Mouse (Mus musculus) cortical plate, adult 2 months (tissue): ENCODE data around the gene Rsph6a. TPM values are rescaled to one million over a fixed set of nuclear protein-coding genes. Genes with fewer than 3 reads are reported as not detected.

ENCODE experiments used
- H3K27ac ChIP-seq: fragments of 200-500 bp; 2 replicates; pipeline ENCODE4 v1.5.1; 2012; ENCODE audit warnings: low read length, control low read depth, inconsistent platforms; ENCODE audit not compliant: insufficient read depth
- H3K4me1 ChIP-seq: fragments of 200-500 bp; 2 replicates; pipeline ENCODE4 v1.6.1; 2011; ENCODE audit warnings: low read length; ENCODE audit not compliant: control insufficient read depth, insufficient read depth
- H3K4me3 ChIP-seq: fragments of 200-500 bp; 2 replicates; pipeline ENCODE4 v1.5.1; 2011; ENCODE audit warnings: mild to moderate bottlenecking, low read length, control low read depth; ENCODE audit not compliant: insufficient read depth
- CTCF ChIP-seq: fragments of 200-500 bp; IDR thresholded peaks from 2 replicates; pipeline ENCODE4 v1.5.1; 2011; ENCODE audit warnings: mild to moderate bottlenecking, control low read depth, low read length; ENCODE audit not compliant: insufficient read depth; ENCODE audit errors: extremely low read depth
- POLR2A ChIP-seq: fragments of 200-500 bp; IDR thresholded peaks from 2 replicates; pipeline ENCODE4 v1.6.1; 2011; ENCODE audit warnings: mild to moderate bottlenecking, low read length, control low read depth; ENCODE audit not compliant: insufficient read depth; ENCODE audit errors: extremely low read depth
- polyA plus RNA-seq: library from polyadenylated mRNA; depleted of rRNA; stranded (reverse); fragments of >200 nt; gene quantifications from 2 replicates; pipeline ENCODE4 v1.2.3, GENCODE M21; 2012

Gene Rsph6a
- polyA plus RNA-seq, 1 experiment, result 0.10 TPM

DNA sequence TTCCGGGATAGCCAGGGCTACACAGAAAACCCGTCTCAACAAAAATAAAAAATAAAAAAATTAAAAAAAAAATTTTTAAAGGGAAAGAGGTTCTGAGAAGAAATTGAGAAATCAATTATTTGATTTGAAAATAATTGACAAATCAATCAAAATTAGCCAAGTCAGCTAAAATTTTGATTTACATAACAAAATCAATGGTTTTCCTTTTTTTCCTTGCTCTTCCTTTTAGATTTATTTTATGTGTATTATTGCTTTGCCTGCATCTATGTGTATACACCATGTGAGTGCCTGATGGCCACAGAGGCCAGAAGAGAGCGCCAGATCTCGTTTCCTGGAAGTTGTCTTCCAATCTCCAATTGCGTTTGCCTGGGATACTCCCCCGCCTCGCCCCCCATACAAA is 36.6 kb upstream of the Rsph6a start:
- H3K4me1 ChIP-seq, result no peaks in the 10 kb centered on the region
- H3K4me3 ChIP-seq, result no peak overlapping the region
- H3K27ac ChIP-seq, result no peak overlapping the region
- TF ChIP-seq POLR2A, result no peak
- no peak for TF ChIP-seq CTCF

DNA sequence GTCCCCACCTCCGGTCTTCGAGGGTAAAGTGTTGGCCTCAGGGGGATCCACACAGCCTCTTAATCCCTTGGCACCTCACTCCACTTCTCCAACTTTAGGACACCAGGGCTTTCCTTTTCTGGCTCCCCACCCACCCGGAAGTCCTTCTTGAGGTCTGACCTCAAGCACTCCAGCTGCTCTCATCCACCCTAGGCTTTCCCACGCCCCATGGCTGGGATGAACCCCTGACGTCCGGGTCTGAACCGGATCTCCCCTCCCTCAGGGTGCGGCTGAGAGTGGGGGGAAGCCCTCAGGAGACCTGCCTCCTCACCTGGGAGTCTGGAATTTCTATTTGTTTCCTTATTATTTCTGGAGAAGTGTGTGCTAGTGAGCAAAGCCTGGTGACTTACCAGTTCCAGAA is 33.4 kb upstream of the Rsph6a start:
- H3K4me1 ChIP-seq, result no peaks in the 10 kb centered on the region
- no peak for TF ChIP-seq POLR2A
- no peak for TF ChIP-seq CTCF
- no peak overlapping the region for H3K4me3 ChIP-seq
- no peak overlapping the region for H3K27ac ChIP-seq

DNA sequence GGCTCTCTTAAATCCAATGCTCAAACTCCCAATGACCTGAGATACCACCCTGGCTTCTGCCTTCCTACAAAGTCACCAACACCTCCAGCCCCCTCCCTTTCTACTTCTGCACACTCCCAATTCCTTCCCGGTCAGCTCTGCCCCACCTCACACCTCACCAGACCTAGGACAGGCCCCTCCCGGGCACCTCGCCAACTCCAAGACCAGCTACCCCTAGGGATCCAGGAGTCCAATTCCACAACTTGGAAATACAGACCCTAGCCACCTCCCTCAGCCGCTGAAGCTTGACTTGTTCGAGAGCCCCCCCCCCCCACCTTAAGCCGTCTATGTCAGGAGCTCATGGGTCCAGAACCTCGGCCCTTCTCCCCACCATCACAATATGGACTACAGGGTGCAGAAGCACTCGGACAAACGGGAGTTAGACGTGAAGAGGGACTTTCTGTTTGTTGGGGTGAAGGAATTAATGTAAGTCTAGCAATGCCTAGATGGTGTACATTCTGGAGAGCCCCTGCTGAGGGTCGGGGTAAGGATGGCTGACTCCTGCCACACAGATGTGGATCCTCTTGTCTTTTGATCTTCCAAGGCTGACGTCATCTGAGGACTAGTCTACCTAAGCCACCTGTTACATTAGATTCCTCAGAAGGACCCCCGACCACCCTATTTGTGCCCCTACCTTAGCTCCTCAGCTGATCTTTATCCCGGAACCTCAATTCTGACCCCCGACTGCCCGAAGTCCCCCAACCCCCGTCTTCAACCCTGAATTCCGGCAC is 32.1 kb upstream of the Rsph6a start:
- TF ChIP-seq POLR2A (no peak), CTCF (no peak)
- Histone ChIP-seq H3K4me3 (no peak overlapping the region), H3K27ac (no peak overlapping the region), H3K4me1 (no peaks in the 10 kb centered on the region)

DNA sequence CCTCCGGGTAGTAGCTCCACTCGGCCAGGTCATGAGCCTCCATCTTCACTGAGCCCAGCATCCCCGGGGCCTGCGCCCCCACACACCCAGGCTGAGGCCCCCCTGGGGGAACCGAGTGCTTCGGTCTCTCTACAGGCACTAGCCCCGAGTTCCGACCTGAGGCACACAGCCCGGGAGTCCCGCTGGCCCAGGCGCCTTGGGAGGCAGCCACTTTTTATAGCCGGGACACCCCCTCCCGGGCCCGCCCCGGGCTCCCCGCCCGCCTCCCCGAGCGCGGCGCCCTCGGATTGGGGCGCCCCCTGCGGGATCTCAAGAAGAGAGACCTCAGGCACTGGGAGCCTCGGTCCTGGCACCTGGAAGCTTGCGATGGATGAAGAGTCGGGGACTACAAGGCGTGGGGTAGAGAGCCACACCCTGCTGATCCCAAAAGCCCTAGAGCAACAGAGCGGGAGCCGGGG is 31.1 kb upstream of the Rsph6a start, which contains the start of gene Foxa3:
Gene Foxa3, minus strand, starts transcription at position 182 of the 458 bp plus-strand sequence.
- peak within 1 kb of the TSS; percentile 92; the same call in 1 of the 2 replicates for H3K4me3 ChIP-seq
- no peak within 1 kb of the TSS for H3K27ac ChIP-seq
- TF ChIP-seq CTCF (no peak), POLR2A (no peak)
- no peaks in the 10 kb centered on the region for H3K4me1 ChIP-seq

DNA sequence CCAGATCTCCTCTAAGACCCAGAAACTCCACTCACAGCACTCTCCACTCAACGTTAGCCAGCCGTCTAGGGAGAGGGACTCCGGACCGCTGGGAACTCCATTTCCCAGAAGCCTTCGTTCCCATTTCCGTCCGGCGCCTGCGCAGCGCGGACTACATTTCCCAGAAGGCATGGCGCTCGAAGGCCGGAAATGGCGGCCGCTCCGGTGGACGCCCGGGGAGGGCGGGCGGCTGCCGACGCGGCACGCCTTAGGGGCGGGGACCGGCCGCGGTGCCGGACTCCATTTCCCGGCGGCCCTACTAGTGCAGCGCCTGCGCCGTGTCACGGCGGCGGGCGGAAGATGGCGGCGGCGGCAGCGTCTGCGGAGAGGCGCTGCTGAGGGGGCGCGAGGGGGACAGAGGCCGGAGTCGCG is 30.4 kb upstream of the Rsph6a start, which contains the start of gene Sympk:
Gene Sympk, plus strand, starts transcription at position 282 of the 411 bp plus-strand sequence.
- TF ChIP-seq POLR2A (0 out of 2 replicates have a peak, but pooled peaks have one; percentile 11), CTCF (no peak)
- Histone ChIP-seq H3K4me1 (no peaks in the 10 kb centered on the region), H3K27ac (no peak within 1 kb of the TSS), H3K4me3 (peak within 1 kb of the TSS; percentile 92)

DNA sequence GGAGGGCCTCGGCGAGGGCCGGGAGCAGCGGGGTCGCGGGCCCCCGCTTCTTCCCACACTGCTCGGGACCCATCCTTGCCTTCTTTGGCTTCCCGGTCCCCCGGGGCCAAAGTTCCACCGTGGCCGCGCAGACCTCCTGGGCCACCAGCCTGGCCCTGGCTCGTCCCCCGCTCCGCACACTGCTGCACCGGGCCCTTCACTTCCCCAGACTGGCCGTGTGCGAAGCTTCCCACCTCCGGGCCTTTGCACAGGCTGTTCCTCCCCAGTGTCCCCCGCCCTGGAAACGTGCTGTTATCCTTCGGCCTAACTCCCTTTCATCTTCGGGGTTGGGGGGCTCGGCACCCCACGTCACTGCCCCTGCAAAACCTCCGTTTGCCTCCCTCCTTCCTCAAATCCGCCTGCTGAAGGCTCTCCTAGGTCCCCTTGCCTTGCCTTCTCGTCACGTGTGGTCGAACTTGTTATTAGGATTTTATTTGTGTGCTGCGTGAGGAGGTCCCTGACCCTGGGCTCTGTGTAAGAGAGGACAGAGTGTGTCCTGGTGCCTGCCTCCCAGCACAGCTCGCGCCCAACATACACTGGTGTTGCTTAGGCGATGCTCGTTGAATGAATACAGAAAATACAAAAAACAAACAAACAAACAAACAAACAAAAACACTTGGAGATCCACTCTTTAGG is 29.8 kb upstream of the Rsph6a start:
- H3K4me3 ChIP-seq, result peak overlapping the region; percentile 92
- TF ChIP-seq POLR2A (no peak), CTCF (no peak)
- no peaks in the 10 kb centered on the region for H3K4me1 ChIP-seq
- H3K27ac ChIP-seq, result no peak overlapping the region

DNA sequence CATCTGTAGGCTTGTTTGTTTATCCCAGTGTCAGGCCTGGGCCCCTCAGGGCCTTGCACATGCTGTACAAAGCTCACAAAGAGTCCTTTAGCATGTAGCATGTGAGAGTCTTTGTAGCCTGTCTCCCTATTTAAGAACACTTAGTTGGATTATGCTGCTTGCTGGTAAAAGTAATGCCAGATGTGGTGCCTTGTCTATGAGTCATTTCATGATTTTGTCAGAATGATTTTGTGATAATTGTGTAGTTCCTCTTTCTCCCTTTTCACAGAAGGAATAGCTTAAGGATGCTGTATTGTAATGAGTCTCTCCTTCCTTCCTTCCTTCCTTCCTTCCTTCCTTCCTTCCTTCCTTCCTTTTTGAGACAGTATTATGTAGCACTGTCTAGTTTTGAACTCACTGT is 26.4 kb upstream of the Rsph6a start:
- H3K4me3 ChIP-seq, result no peak overlapping the region
- TF ChIP-seq POLR2A (no peak), CTCF (no peak)
- H3K4me1 ChIP-seq, result no peaks in the 10 kb centered on the region
- H3K27ac ChIP-seq, result no peak overlapping the region

DNA sequence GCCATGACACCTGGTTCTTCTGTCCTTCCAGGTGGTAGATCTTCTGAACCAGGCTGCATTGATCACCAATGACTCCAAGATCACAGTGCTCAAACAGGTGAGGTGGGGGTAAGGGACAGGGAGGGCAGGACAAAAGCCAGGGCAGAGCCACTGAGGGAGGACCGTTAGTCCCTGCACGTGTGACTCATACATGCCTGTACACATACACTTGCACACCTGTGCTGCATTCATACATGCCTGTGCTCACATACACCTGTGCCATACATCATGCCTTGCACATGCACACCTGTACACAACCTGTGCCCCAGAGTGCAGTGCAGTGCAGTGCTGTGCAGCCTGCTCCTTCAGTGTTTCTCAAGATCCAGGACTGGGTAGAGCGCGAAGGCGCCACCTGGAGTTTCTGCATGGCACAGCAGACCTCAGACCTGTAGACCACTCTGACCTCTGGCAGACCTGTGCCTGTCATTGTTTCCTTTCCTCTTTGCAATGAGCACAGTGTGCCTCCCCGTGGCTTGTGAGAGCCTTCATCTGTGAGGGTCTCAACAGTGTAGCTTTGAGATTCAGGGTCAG is 25.3 kb upstream of the Rsph6a start:
- no peak for TF ChIP-seq POLR2A
- peak; percentile 59 for TF ChIP-seq CTCF
- Histone ChIP-seq H3K4me1 (no peaks in the 10 kb centered on the region), H3K4me3 (no peak overlapping the region), H3K27ac (no peak overlapping the region)

DNA sequence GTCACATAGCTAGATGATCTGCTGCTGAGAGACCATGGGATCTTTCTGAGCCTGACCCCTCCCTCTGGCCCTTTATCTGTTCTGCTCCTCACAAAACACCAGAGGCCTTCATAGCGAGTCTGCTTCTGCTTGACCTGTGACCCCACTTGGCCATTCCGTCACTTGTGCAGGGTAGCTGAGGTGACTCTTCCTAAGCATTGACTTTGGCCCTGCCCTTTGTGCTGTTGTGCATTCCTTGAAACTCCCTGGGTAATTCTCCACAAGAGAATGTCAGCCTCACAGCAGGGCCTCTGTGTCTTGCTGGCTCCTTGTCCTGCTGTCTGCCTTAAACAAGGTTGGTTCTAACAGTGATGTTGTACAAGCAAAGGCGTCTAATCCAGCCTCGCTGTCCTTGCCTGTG is 22.8 kb upstream of the Rsph6a start:
- Histone ChIP-seq H3K4me1 (no peaks in the 10 kb centered on the region), H3K4me3 (no peak overlapping the region), H3K27ac (no peak overlapping the region)
- TF ChIP-seq CTCF (no peak), POLR2A (no peak)
